Mouse (Mus musculus): ENCODE results near the gene Fam168a. TPM values are rescaled to one million over a fixed set of nuclear protein-coding genes. Genes with fewer than 3 reads are reported as not detected.
"Not testable (repeated sequence)": the region's sequence is repeated elsewhere in the genome, so short reads cannot be mapped to it uniquely, and the experiment has no call there.

Fam168a gene
- polyA plus RNA-seq, 1 experiment from 2014 or later, result 45.2 TPM

- DNase-seq (ENCODE audit: low spot score), result peak; percentile 23
- peaks cover 2% of the 10 kb centered on the region; the same call in 1 of the 2 replicates for H3K4me1 ChIP-seq (ENCODE audit: control insufficient read depth, insufficient read depth, low read length)
- no peaks in the 10 kb centered on the region for H3K27me3 ChIP-seq (ENCODE audit: control insufficient read depth, insufficient read depth, low read length)
- no peaks in the 10 kb centered on the region for H3K9me3 ChIP-seq (ENCODE audit: control insufficient read depth, low read length)
- H3K9ac ChIP-seq (ENCODE audit: low read length), result no peak overlapping the region
- no peaks in the 10 kb centered on the region for H3K36me3 ChIP-seq (ENCODE audit: control insufficient read depth, insufficient read depth, low read length)
- H3K4me2 ChIP-seq (ENCODE audit: low read depth), result no peak overlapping the region
- 15% methylated on average over 12 of the region's 12 CpGs for WGBS
- H3K27ac ChIP-seq (ENCODE audit: low read depth, low read length), result no peak overlapping the region
- no peak overlapping the region for H3K4me3 ChIP-seq (ENCODE audit: low read depth, low read length)
- no peak for ATAC-seq (ENCODE audit: insufficient read depth, low FRiP score, low TSS enrichment)
Measured at GRCm38 (mm10) chr7:100723453-100724294, 17.2 kb downstream of the Fam168a start.

GRCm38 (mm10) chr7:100727538-100728085, 21.2 kb downstream of the Fam168a start:
- Histone ChIP-seq H3K4me2 (ENCODE audit: low read depth) (no peak overlapping the region), H3K27ac (ENCODE audit: low read depth, low read length) (no peak overlapping the region), H3K36me3 (ENCODE audit: control insufficient read depth, insufficient read depth, low read length) (no peaks in the 10 kb centered on the region), H3K4me1 (ENCODE audit: control insufficient read depth, insufficient read depth, low read length) (peaks cover 2% of the 10 kb centered on the region; the same call in 1 of the 2 replicates), H3K9me3 (ENCODE audit: control insufficient read depth, low read length) (no peaks in the 10 kb centered on the region), H3K9ac (ENCODE audit: low read length) (no peak overlapping the region), H3K4me3 (ENCODE audit: low read depth, low read length) (no peak overlapping the region), H3K27me3 (ENCODE audit: control insufficient read depth, insufficient read depth, low read length) (no peaks in the 10 kb centered on the region)
- DNase-seq (ENCODE audit: low spot score) (no peak), ATAC-seq (ENCODE audit: insufficient read depth, low FRiP score, low TSS enrichment) (no peak)
- WGBS, result 96% methylated on average over 2 of the region's 2 CpGs

GRCm38 (mm10) chr7:100729778-100730177, 23.3 kb downstream of the Fam168a start:
- no peaks in the 10 kb centered on the region for H3K27me3 ChIP-seq (ENCODE audit: control insufficient read depth, insufficient read depth, low read length)
- DNase-seq (ENCODE audit: low spot score) (no peak), ATAC-seq (ENCODE audit: insufficient read depth, low FRiP score, low TSS enrichment) (no peak)
- 91% methylated on average over 2 of the region's 2 CpGs for WGBS
- H3K27ac ChIP-seq (ENCODE audit: low read depth, low read length), result no peak overlapping the region
- H3K9ac ChIP-seq (ENCODE audit: low read length), result no peak overlapping the region
- H3K9me3 ChIP-seq (ENCODE audit: control insufficient read depth, low read length), result no peaks in the 10 kb centered on the region
- no peak overlapping the region for H3K4me2 ChIP-seq (ENCODE audit: low read depth)
- no peak overlapping the region for H3K4me3 ChIP-seq (ENCODE audit: low read depth, low read length)
- H3K36me3 ChIP-seq (ENCODE audit: control insufficient read depth, insufficient read depth, low read length), result no peaks in the 10 kb centered on the region
- no peaks in the 10 kb centered on the region for H3K4me1 ChIP-seq (ENCODE audit: control insufficient read depth, insufficient read depth, low read length)

- no peak overlapping the region for H3K27ac ChIP-seq (ENCODE audit: low read depth, low read length)
- no peaks in the 10 kb centered on the region for H3K36me3 ChIP-seq (ENCODE audit: control insufficient read depth, insufficient read depth, low read length)
- no peak overlapping the region for H3K9ac ChIP-seq (ENCODE audit: low read length)
- 59% methylated on average over 6 of the region's 6 CpGs for WGBS
- ATAC-seq (ENCODE audit: insufficient read depth, low FRiP score, low TSS enrichment), result no peak
- no peaks in the 10 kb centered on the region for H3K9me3 ChIP-seq (ENCODE audit: control insufficient read depth, low read length)
- no peaks in the 10 kb centered on the region for H3K4me1 ChIP-seq (ENCODE audit: control insufficient read depth, insufficient read depth, low read length)
- no peak overlapping the region for H3K4me2 ChIP-seq (ENCODE audit: low read depth)
- no peak overlapping the region for H3K4me3 ChIP-seq (ENCODE audit: low read depth, low read length)
- DNase-seq (ENCODE audit: low spot score), result no peak
- H3K27me3 ChIP-seq (ENCODE audit: control insufficient read depth, insufficient read depth, low read length), result no peaks in the 10 kb centered on the region
Measured at GRCm38 (mm10) chr7:100732341-100733050, 26.1 kb downstream of the Fam168a start.

GRCm38 (mm10) chr7:100733051-100733813, 26.8 kb downstream of the Fam168a start:
- Histone ChIP-seq H3K4me2 (ENCODE audit: low read depth) (no peak overlapping the region), H3K27me3 (ENCODE audit: control insufficient read depth, insufficient read depth, low read length) (no peaks in the 10 kb centered on the region), H3K27ac (ENCODE audit: low read depth, low read length) (no peak overlapping the region), H3K36me3 (ENCODE audit: control insufficient read depth, insufficient read depth, low read length) (no peaks in the 10 kb centered on the region), H3K9me3 (ENCODE audit: control insufficient read depth, low read length) (no peaks in the 10 kb centered on the region), H3K4me3 (ENCODE audit: low read depth, low read length) (no peak overlapping the region), H3K9ac (ENCODE audit: low read length) (no peak overlapping the region), H3K4me1 (ENCODE audit: control insufficient read depth, insufficient read depth, low read length) (no peaks in the 10 kb centered on the region)
- DNase-seq (ENCODE audit: low spot score) (no peak), ATAC-seq (ENCODE audit: insufficient read depth, low FRiP score, low TSS enrichment) (no peak)
- WGBS, result 52% methylated on average over 7 of the region's 7 CpGs

GRCm38 (mm10) chr7:100734201-100734600, 27.8 kb downstream of the Fam168a start:
- Histone ChIP-seq H3K27me3 (ENCODE audit: control insufficient read depth, insufficient read depth, low read length) (no peaks in the 10 kb centered on the region), H3K4me2 (ENCODE audit: low read depth) (no peak overlapping the region), H3K9ac (ENCODE audit: low read length) (no peak overlapping the region), H3K9me3 (ENCODE audit: control insufficient read depth, low read length) (no peaks in the 10 kb centered on the region), H3K4me3 (ENCODE audit: low read depth, low read length) (no peak overlapping the region), H3K4me1 (ENCODE audit: control insufficient read depth, insufficient read depth, low read length) (no peaks in the 10 kb centered on the region), H3K27ac (ENCODE audit: low read depth, low read length) (no peak overlapping the region), H3K36me3 (ENCODE audit: control insufficient read depth, insufficient read depth, low read length) (no peaks in the 10 kb centered on the region)
- 40% methylated on average over 6 of the region's 6 CpGs for WGBS
- DNase-seq (ENCODE audit: low spot score), result no peak
- ATAC-seq (ENCODE audit: insufficient read depth, low FRiP score, low TSS enrichment), result no peak

GRCm38 (mm10) chr7:100734905-100735304, 28.5 kb downstream of the Fam168a start:
- H3K4me2 ChIP-seq (ENCODE audit: low read depth); H3K4me3 ChIP-seq (ENCODE audit: low read depth, low read length); H3K36me3 ChIP-seq (ENCODE audit: control insufficient read depth, insufficient read depth, low read length); H3K9ac ChIP-seq (ENCODE audit: low read length); ATAC-seq (ENCODE audit: insufficient read depth, low FRiP score, low TSS enrichment); H3K27me3 ChIP-seq (ENCODE audit: control insufficient read depth, insufficient read depth, low read length); H3K9me3 ChIP-seq (ENCODE audit: control insufficient read depth, low read length); H3K4me1 ChIP-seq (ENCODE audit: control insufficient read depth, insufficient read depth, low read length); DNase-seq (ENCODE audit: low spot score); H3K27ac ChIP-seq (ENCODE audit: low read depth, low read length): not testable (repeated sequence)
- WGBS, result 100% methylated on average over 1 of the region's 2 CpGs

- H3K9me3 ChIP-seq (ENCODE audit: control insufficient read depth, low read length), result no peaks in the 10 kb centered on the region
- H3K36me3 ChIP-seq (ENCODE audit: control insufficient read depth, insufficient read depth, low read length), result no peaks in the 10 kb centered on the region
- H3K27me3 ChIP-seq (ENCODE audit: control insufficient read depth, insufficient read depth, low read length), result no peaks in the 10 kb centered on the region
- H3K4me2 ChIP-seq (ENCODE audit: low read depth), result no peak overlapping the region
- no peak for ATAC-seq (ENCODE audit: insufficient read depth, low FRiP score, low TSS enrichment)
- H3K27ac ChIP-seq (ENCODE audit: low read depth, low read length), result no peak overlapping the region
- no peak overlapping the region for H3K9ac ChIP-seq (ENCODE audit: low read length)
- DNase-seq (ENCODE audit: low spot score), result no peak
- WGBS, result 87% methylated on average over 3 of the region's 3 CpGs
- no peak overlapping the region for H3K4me3 ChIP-seq (ENCODE audit: low read depth, low read length)
- no peaks in the 10 kb centered on the region for H3K4me1 ChIP-seq (ENCODE audit: control insufficient read depth, insufficient read depth, low read length)
Measured at GRCm38 (mm10) chr7:100736131-100736530, 29.7 kb downstream of the Fam168a start.

All from neural tube, embryonic 11.5 days (tissue).